Mouse (Mus musculus): Measurements from ENCODE around the gene Hrg.
"Not testable (repeated sequence)": the region's sequence is repeated elsewhere in the genome, so short reads cannot be mapped to it uniquely, and the experiment has no call there.

Gene Hrg

GRCm38 (mm10) chr16:22961073-22961472 is 10.2 kb downstream of the Hrg start:
- no peak for DNase-seq (ENCODE audit: low spot score)

GRCm38 (mm10) chr16:22962256-22962655 is 11.4 kb downstream of the Hrg start:
- peak; percentile 69 for DNase-seq (ENCODE audit: low spot score)

GRCm38 (mm10) chr16:22963293-22963692 is 12.4 kb downstream of the Hrg start:
- no peak for DNase-seq (ENCODE audit: low spot score)

- no peak for DNase-seq (ENCODE audit: low spot score)
These were observed 16.6 kb downstream of the Hrg start for GRCm38 (mm10) chr16:22967383-22968030.

GRCm38 (mm10) chr16:22996951-22997350 is 46.1 kb downstream of the Hrg start:
- DNase-seq (ENCODE audit: low spot score), result not testable (repeated sequence)

Data from retina, embryonic 14.5 days (tissue).